Mouse (Mus musculus): Measurements from ENCODE around the gene Akap1.

Gene Akap1

DNA sequence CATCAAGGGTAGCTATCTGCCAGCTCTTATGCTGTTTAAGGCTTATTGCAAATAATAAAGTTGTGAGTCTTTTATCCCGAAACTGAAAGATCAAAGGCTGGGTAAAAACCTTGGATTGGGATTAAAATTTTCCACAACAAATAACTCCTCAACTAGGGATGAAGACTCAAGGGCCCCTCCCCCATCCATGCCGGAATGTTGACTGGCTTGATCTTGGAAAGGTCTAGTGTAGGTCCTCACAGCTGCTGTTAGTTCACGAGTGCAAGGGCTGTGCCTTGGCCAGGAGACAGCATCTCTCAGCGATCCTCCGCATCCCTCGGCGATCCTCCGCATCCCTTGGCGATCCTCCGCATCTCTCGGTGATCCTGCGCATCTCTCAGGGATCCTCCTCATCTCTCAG is 13.6 kb upstream of the Akap1 start:
- DNase-seq (ENCODE audit: low spot score in 2 of 2): no peak

DNA sequence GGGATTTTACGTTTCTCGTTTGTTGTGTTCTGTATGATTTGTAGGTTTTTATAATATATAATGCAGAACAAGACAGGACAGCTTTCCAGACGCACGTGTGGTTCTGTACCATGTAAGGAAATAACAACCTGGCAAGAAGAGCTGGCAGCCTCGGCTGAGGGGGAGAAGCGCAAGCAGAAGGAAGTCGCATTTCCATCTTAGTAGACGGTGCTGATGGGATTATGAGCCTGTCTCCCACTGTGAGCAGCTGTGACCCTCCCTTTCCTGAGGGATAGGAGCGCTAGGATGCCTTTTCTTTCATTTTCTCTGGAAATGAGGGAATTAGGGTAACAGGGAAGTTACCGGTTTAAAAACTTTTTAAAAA is 9.3 kb upstream of the Akap1 start:
- peak; percentile 64 to 68 for DNase-seq (ENCODE audit: low spot score in 2 of 2)

DNA sequence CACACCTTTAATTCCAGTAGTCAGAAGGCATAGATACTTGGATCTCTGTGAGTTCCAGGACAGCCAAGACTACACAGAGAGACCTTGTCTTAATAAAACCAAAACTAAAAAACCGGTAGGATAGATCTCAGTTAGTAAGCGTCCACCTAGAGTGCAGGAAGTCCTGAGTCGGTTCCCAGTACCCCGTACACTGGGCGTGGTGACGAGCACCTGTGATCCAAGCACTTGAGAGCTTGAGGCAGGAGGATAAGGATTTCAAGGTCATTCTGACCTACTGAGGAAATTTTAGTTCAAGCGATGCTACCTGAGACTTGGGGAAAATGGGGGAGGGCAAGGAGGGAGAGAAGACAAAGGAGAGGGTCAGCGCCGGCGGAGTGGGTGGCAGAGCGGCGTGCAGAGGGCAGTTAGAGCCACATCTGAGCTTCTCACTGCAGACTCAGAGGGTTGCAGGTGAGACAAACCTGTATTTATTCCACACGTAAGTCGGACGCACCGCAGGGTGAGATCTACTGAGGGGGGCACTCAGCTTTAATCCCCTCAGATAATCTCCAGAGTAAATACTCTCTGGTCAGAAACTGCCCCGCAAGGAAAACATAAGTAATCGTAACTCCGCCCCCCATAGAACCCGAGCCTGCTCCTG is 8.8 kb upstream of the Akap1 start:
- DNase-seq (ENCODE audit: low spot score in 2 of 2): no peak

DNA sequence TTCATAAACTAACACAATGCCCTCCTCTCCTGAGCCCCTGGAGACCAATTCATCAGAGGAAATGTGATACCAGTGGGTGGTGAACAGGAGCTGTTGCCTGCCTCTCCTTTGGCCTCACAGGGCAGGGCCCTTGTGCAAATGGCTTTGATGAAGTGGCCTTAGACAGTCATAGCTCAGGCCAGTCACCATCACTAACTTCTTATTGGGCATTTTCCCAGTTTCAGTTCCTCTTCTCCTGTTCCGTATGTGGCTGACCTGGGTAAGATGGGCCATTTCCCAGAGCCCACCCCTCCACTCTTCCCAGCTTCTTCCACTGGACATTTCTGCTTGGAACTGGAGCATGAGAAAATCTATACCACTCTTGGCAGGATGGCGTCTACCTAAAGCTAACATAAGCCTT is 5.1 kb upstream of the Akap1 start:
- no peak for DNase-seq (ENCODE audit: low spot score in 2 of 2)

DNA sequence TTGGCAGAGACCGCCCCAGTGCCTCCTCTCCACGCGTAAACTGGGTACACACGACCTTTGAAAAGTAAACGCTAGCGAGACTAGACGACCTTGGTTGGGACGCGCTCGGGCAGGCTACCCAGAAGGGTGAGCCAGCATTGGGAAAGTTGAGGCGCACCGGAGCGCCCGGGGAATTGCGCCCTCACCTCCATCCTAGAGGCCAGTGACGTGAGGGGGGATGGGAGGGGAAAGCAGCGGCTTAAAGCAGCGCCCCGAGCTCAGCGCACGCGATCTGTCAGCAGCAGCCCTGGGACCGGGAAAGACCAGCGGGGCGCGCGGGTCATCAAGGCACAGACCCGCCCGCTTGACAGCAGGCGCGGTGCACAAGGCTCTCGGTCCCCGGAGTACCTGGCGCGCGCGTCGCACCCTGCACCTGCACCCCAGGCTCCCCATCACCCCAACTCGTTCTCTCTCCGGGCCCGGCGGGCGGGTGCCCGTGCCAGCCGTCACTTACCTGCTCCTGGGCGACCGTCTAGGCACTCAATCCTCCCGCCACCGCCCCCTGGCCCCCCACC is 405 bp downstream of the Akap1 start:
- peak; percentile 58 to 66 for DNase-seq (ENCODE audit: low spot score in 2 of 2)

DNA sequence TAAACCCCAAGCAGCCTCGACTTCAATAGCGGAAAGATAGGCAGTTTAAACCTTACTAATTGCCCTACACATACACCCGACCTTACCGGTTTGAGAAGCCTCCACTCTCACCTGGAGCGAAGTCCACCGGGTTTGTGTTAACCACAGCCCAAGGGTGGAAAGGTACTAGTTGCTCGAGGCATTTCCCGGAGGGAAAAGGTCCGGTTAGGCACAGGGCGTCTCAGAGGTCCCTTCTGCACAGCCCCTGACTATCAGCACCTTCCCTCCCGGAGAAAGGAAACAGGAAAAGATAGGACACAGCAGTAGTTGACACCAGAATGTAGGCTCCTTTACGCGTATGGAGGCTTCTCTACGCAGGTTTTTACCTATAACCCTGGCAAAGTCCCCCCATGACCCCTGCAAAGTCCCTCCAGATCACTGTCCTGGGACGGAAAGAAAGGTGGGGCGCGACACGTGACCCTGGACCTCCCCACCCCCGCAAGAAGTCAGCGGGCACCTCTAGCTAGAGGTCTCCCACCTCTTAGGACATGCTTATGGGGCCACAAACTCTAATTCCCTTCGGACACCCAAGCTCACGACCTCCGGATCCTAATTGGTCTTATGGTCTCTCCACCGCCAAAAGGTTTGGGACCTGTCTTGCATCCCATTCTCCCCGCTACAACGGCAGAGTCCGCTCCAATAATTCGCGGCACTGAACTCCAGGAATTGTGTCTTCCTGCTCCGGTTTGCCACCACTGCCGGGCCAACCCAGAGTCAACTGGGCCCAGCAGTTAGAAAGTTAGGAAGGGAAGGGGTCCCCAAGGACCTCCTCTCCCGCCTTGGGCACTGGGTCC is 1.1 kb downstream of the Akap1 start:
- DNase-seq (ENCODE audit: low spot score in 2 of 2): no peak

DNA sequence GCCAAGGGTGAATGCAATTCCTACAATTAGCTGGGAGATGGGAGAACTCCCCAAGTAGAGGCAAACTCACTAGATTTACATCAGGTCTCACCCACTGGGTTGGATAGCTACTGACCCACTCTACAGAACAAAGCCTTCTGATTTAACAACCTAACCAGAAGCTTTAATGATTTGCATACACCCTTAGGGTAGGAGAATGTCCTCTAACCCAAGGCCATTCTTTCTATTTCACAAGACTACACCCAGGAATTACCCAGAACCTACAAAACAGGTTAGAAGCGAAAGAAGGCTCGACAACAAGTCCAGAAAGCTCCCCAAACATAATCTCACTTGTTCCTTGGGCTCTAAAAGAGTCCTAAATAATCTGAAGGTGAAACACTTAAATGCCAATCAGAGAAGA is 2.0 kb downstream of the Akap1 start:
- DNase-seq (ENCODE audit: low spot score in 2 of 2): no peak

DNA sequence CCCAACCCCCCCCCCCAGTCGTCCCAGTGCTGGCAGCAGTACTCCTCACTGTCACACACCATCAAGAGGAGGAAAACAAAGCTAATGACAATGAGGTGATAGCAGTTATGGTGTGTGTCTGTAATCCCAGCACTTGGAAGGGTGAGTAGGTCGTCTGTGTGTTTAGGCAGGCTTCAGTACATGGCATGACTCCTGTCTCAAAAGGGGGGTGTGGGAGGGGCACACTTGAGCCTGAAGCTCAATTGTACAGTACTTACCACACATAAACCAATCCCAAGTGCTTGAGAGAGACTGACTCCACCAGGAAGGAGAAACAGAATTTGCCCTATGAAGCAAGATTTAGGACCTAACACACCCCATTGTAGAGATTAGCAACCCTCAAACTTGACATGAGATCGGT is 3.3 kb downstream of the Akap1 start:
- no peak for DNase-seq (ENCODE audit: low spot score in 2 of 2)

DNA sequence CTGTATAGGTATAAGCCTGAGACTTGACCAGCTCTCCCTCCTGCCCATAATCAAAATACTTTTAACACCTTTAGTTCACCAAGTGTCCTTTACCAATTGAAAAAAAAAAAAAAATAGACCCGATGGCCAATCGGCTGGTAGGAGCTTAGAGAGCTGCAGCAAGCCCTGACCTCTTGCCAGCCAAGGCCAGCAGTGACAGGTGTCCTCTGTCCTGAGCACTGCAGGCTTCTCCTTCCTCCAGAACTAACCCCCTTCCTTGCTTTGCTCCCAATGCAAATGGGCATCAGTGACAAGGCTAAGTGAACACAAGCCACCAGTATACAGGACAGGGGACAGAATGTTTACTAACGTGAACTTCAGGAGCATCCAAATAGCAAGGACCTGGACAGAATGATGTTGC is 3.7 kb downstream of the Akap1 start:
- DNase-seq (ENCODE audit: low spot score in 2 of 2): no peak

DNA sequence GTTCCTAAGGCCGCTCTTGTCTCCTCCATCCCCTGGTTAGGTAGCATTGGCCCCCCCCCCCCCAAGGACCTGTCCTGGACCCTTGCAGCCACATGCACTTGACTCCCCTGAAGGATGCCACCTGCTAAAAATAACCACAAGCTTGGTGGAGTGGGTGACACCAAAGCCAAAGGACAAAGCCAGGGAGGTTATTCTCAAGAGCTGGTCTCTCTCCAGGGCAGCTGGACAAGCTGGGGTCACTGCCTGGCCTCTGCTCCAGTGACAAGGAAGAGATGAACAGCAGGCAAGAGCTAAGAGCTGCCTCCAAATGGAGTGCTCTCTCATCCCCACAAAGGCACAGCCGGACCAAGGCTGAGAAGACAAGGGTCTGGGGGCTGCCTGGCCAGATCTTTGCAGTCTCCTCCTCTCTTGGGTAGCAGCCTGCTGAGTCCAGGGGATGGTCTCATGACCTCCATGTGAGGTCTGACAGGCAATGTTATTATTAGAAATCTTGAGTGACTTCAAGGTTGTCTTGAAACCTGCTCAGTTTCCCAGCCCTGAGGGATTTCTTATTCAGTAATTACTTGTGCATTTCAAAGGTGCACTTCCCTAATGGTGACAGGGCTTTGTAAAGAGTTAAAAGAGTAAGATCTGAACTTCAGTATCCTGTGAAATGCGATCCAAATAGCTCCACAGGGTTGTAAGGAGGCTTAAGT is 6.9 kb downstream of the Akap1 start:
- DNase-seq (ENCODE audit: low spot score in 2 of 2): no peak

DNA sequence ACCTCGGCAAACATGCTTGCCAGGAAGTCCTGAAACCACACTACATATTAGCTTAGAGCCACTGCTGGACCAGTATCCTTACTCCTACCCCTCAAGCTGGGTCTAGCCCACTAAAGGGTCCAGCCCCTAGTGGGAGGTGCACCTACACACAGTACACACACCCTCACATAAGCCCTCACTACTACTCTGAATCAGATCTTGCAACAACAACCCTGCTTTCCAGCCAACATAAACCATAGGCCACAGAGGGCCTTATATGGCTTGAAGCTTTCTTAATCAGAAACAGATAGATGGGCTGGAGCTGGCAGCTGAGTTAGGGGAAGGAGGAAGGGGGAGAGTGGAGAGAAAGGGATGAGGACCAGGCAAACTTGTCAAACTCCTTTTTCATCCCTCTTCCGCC is 8.0 kb downstream of the Akap1 start:
- DNase-seq (ENCODE audit: low spot score in 2 of 2): no peak

DNA sequence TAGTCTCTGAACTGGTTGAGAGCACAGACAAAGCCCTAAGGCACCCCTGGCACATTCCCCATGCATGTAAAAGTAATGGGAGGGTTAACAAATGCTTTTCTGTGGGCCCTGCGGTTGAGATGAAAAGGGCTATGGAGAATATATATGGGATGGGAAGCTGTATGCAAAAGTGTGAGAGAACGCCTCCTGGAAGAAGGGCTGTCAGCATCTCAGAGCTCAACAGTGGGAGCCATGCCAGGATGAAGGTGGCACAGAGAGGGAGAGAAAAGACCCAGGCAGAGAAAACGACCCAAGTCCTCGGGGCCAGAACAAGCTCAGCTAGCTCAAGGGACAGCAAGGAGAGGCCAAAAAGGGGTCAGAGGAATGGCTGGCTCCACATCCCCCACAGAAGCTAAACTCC is 8.6 kb downstream of the Akap1 start:
- peak in 1 of 2 experiments; percentile 51 for DNase-seq (ENCODE audit: low spot score in 2 of 2)

DNA sequence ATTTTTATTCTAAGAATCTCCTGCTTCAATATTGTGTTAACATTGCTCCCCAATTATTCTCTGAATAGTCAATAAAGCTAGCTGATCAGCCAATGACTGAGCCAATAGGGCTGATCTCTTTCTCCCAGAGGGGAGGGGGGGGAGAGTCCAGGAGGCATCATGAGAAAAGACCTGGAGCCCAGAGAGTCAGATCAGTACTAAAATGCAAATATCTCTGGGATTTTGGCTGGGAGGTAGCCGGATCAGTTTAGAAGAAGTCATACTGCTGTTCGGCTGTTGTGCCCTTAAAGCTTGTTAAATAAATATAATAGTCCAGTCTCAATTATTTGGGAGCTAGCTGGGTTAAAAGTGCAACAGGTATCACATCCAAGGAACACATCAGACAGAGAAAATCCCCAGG is 10.8 kb downstream of the Akap1 start:
- DNase-seq (ENCODE audit: low spot score in 2 of 2): no peak

DNA sequence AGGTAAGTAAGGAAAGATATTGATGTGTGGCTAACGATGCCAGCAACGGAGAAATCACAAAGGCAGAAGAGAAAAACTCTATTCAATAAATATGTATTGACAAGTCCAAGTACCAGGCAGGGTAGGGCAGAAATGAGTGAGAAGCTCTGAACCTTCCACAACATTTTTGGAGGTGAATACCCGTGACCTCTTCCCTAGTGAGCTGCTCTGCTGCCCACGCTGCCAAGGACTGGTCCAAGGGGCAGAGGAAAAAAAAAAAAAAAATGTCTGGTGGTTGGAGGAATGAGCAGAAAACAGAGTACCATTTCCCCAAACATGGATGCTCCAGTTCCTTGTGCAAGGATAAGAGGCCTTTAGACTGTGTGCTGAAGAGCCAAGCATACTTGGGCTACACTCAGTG is 11.6 kb downstream of the Akap1 start:
- no peak for DNase-seq (ENCODE audit: low spot score in 2 of 2)

DNA sequence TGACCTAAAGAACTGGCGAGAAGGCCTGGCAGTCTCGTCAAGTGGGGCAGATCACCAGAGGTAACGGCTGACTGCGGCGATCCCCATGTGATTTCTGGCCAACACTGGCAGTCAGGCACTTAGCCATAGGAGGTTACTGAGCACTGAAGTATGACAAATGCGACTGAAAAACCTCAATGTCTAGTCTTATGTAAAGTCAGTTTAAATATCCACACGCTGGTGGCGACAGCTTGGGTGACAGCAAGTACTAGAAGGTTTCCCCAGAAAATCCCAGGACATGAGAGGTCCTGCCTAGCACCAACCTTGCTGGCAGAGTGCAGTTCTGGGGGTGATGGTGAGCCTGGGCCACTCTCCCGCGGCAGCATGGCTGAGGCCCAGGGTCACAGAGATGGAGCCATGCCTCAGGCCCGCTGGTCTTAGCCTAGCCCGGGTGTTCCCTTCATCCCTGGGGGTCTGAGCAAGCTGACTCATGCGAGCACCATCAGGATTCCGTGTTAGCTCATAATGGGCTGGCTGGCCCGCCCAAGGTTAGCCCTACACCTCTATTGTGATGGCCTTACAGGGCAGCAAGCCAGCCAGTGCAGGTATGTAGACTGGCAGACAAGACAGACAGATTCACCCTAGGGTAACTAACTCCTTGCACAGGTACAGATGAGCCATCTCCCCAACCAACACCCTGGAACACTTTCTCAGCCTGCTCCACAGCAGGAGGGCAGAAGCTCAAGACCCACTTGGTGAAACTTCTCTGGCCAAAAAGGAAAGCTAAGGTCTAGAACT is 13.1 kb downstream of the Akap1 start:
- DNase-seq (ENCODE audit: low spot score in 2 of 2): no peak

DNA sequence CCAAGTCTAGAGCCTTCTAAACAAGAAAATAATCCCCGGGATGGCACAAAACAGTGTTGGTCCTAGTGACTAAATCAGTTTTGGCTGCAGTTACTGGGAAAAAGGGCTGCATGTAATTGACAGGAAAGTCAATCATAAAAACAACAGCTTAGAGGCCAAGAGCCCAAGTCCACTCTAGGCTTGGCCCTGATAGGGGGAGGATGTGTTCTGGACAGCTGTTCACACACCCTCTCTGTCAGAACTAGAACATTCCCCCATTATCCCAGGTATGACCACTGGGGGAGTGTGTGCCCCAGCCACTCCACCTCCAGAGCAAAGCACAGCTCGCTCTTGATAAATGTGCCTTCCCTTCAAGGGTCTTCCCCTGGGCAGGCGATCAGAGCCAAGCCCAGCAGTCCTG is 14.7 kb downstream of the Akap1 start:
- DNase-seq (ENCODE audit: low spot score in 2 of 2): no peak

DNA sequence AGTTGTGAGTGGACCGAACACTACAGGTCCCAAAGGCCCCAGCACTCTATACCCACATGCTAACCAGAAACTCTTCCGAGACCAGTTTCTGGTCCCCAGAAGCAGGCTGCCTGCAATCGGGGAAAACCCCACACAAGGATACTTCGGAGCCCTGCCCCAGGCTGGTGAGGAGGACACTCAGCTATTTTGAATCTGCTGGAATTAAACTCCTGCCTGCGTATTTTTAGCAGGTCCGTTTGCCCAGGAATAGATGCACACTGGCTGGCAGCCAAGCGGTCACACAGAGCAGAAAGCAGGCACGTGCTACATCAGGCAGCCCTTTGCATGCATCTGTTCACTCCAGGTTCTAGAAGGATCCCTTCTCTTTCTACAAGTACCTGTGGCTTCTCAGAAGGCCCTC is 15.1 kb downstream of the Akap1 start:
- peak; percentile 82 to 84 for DNase-seq (ENCODE audit: low spot score in 2 of 2)

DNA sequence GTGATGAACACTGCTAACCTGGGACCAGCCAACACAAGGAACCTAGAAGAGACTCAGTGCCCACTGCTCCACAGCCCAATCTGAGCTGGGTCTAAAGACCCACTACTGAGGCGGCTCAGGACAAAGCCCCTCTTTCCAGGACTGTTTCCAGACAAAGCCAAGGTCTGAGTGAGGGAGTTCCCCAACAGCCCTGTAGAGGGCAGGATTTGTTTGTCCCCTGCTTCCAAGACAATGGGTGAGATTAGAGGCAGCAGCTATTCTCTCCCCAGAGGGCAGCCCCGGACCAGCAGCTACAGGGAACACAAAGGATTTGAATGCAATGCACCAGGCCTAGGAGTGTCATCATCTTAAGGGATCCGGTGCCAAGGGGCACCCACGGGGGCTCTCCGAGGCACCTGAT is 15.8 kb downstream of the Akap1 start:
- peak in 1 of 2 experiments; percentile 54 for DNase-seq (ENCODE audit: low spot score in 2 of 2)

DNA sequence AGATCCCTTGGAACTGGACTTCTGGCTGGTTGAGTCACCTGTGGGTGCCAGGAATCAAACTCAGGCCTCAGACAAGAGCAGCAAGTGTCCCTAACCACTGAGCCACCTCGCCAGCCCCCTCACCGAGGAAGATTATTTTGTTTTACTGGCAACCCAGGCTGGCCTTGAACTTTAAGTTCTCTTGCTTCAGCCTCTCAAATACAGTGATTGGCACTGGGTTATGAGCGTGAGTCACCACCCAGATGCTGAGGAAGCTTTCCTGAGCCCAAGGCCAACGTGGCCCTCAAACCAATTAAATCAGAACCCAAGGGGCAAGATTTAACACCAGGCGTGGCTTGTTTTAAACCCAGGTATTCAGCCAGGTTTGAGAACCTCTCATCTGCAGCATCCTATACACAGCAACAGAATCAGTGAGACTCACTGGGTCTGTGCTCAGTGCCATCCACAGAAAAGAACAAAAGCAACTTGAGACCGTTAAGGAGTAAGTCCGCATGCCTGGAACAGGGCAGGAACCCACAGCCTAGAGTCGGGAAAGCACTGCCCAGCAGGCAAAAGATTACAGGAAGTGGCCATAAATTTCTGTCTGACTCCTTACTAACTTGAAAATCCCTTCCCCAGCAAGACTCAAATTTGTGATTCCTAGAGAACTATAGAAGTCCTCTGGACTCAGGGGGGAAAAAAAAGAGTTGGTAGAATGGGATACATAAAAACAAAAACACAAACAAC is 16.9 kb downstream of the Akap1 start:
- DNase-seq (ENCODE audit: low spot score in 2 of 2): no peak

DNA sequence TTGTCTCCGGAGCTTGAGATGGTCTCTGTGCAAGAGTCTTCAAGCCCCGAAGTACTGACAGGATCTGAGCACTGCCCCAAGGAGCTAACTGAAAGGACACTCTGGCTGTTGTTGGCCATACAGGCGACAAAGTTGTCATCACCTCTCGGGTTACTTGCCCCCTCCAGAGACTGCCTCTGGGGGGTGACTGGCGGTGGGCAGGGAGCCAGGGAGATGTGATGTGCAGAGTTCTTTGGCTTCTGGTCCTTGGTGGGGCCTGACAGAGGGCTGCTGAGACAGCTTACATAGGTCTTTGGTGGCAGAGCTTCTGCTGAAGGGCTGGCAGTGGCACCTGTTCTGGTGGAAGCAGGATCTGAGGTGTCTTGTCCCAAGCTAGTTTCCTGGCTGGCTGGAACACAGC is 20.0 kb downstream of the Akap1 start:
- no peak for DNase-seq (ENCODE audit: low spot score in 2 of 2)

DNA sequence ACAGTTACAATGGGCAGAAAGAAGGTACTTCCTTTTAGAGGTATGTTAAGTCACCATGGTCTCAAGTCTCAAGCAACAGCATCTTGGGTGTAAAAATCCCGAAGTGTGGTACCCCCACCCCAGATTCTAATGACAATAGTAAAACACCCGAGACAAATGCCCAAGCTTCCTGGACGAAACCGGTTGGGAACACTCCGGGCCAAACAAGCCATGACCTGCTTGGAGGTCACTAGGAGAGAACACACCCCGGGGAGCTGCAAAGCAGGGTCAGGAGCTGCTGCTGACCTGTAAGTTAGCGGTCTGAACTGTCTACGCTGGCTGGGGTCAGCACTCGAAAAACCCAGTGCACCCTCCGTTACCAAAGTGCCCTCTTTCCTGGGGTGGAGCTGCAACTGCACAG is 21.1 kb downstream of the Akap1 start:
- DNase-seq (ENCODE audit: low spot score in 2 of 2): no peak
